In the genomic region with DNA sequence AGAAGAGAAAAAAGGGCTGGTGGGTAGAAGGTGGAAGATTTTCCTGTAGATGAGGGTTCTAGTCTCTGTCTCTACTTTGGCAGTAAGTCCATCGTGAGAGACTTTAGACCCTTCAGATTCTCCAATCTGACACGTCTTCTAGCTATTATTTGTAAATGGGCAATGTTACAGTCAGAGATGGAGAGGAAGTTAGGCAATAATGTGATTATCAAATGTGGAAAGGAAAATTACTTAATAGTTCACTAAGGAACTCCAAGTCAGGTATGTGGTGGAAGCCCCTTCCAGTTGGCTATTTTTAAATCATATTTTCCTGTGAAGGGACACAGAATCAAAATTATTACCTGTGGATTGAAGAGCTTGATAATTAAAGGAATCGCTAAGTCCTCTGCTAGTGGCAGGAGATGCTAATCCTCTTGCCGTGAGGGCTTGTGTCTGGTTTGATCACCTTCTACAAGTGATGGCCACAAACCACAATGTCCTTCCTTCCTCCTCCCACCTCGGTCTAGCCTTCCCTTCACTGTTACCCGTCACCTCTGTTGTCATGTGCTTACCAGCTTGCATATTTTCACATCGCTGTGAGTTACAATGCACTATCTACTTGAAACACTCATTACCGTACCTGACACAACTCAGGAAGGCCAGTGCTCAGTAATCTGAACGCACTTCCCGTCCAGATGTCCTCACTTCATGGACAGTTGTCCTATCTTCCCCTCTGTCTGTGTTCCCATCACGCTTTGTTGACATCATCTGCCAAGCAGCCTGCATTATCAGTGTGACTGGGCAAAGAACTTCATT, we compare ENCODE assay signal across 21 mouse cellular contexts. TPM values are rescaled to one million over a fixed set of nuclear protein-coding genes. Genes with fewer than 3 reads are reported as not detected.
DNase-seq lines count a peak whose midpoint lies in the region; ATAC-seq and TF ChIP-seq lines count a peak whose summit lies in the region.
"Had no signal": no experiment of that assay in that cellular context is flagged by ENCODE, and none has a peak within 500 bp of the region (broad histone marks: within the 10 kb centered on the region; RNA-seq: fewer than 3 reads in every experiment).

No protein-coding gene starts in this region.

- H3K4me2 ChIP-seq in liver, embryonic 14.5 days (ENCODE audit: low read depth): no peak overlapping the region
- H3K4me2 ChIP-seq: forebrain, embryonic 13.5 days; hindbrain, embryonic 14.5 days; limb, embryonic 13.5 days; midbrain, embryonic 12.5 days had no signal

- no peaks in the 10 kb centered on the region for H3K27me3 ChIP-seq in liver, embryonic 14.5 days (ENCODE audit: control insufficient read depth, insufficient read depth, low read length)
- H3K27me3 ChIP-seq: forebrain, embryonic 13.5 days; limb, embryonic 13.5 days; midbrain, embryonic 12.5 days had no signal

- H3K9ac ChIP-seq in liver, embryonic 14.5 days (replicated peaks): no peak overlapping the region
- H3K9ac ChIP-seq: forebrain, embryonic 13.5 days; hindbrain, embryonic 14.5 days; limb, embryonic 13.5 days; midbrain, embryonic 12.5 days had no signal

- no peaks in the 10 kb centered on the region for H3K9me3 ChIP-seq in liver, embryonic 14.5 days (ENCODE audit: control insufficient read depth, low read length)
- H3K9me3 ChIP-seq: forebrain, embryonic 13.5 days; limb, embryonic 13.5 days; midbrain, embryonic 12.5 days had no signal

- peak; percentile 67 for ATAC-seq in CD4-positive, CD25-positive, alpha-beta regulatory T cell, adult 4 months
- peak; percentile 66 for ATAC-seq in liver, embryonic 14.5 days (ENCODE audit: insufficient read depth)
- ATAC-seq: forebrain, embryonic 13.5 days had no signal

- peak overlapping the region; percentile 50; the same call in 1 of the 2 replicates for H3K27ac ChIP-seq in bone marrow, adult 2 months (ENCODE audit: control insufficient read depth, insufficient read depth, low read depth, low read length, poor library complexity)
- H3K27ac ChIP-seq in liver, embryonic 14.5 days: no peak overlapping the region
- no peak overlapping the region for H3K27ac ChIP-seq in layer of hippocampus, adult 2 months
- H3K27ac ChIP-seq: forebrain, embryonic 13.5 days; heart, adult 2 months; hindbrain, embryonic 14.5 days; left cerebral cortex, adult 2 months; limb, embryonic 13.5 days; midbrain, embryonic 12.5 days had no signal

- no peak for TF ChIP-seq POLR2A in bone marrow, adult 2 months (IDR thresholded peaks at IDR 0.05; ENCODE audit: borderline replicate concordance, control insufficient read depth, low read depth, low read length)

- TF ChIP-seq CTCF in bone marrow, adult 2 months (IDR thresholded peaks at IDR 0.05; ENCODE audit: control insufficient read depth, insufficient read depth, low read length): no peak
- no peak for TF ChIP-seq CTCF in liver, embryonic 14.5 days (IDR thresholded peaks at IDR 0.05; ENCODE audit: low read depth)
- no peak for TF ChIP-seq CTCF in layer of hippocampus, adult 2 months (conservative IDR thresholded peaks at IDR 0.05)

- H3K36me3 ChIP-seq in liver, embryonic 14.5 days (replicated peaks; ENCODE audit: control insufficient read depth, insufficient read depth, low read depth): no peaks in the 10 kb centered on the region
- H3K36me3 ChIP-seq: limb, embryonic 13.5 days; midbrain, embryonic 12.5 days had no signal

- TF ChIP-seq EP300 in liver, embryonic 14.5 days (IDR thresholded peaks at IDR 0.05; ENCODE audit: low read depth): peak; percentile 63

- DNase-seq in liver, embryonic 14.5 days (ENCODE audit: low read depth in 3 of 3, low spot score in 3 of 3): peak in 1 of 3 experiments; percentile 40
- DNase-seq in naive thymus-derived CD4-positive, alpha-beta T cell, adult 2 months (ENCODE audit: low read depth): peak; percentile 26
- DNase-seq in ovary, postnatal 10 days (ENCODE audit: low spot score): no peak
- DNase-seq in ovary, adult 18-20 months (ENCODE audit: low spot score): no peak
- DNase-seq in layer of hippocampus, adult 2 months (ENCODE audit: low spot score in 2 of 2): no peak
- DNase-seq: adrenal gland, adult 8-10 months; cerebellum, adult 2 months; heart, adult 2 months; kidney, adult 2 months; lung, postnatal 14 days; right cerebral cortex, postnatal 25 days had no signal

- H3K4me1 ChIP-seq in bone marrow, adult 2 months (ENCODE audit: control insufficient read depth, insufficient read depth, low read length): peaks cover 1% of the 10 kb centered on the region; the same call in 1 of the 2 replicates
- peaks cover 0 to 10% of the 10 kb centered on the region in 2 experiments; a peak in 2 of 4 replicates for H3K4me1 ChIP-seq in liver, embryonic 14.5 days (replicated peaks; ENCODE audit: control insufficient read depth in 2 of 2, insufficient read depth in 2 of 2, low read length in 1 of 2)
- H3K4me1 ChIP-seq: forebrain, embryonic 13.5 days; limb, embryonic 13.5 days; midbrain, embryonic 12.5 days had no signal

- WGBS in bone marrow, adult 2 months: 9% methylated on average over 11 of the region's 11 CpGs
- 10% methylated on average over 11 of the region's 11 CpGs for WGBS in liver, embryonic 14.5 days (ENCODE audit: insufficient replicate concordance)

- no peak overlapping the region for H3K4me3 ChIP-seq in bone marrow, adult 2 months (replicated peaks; ENCODE audit: control insufficient read depth, low read depth, low read length)
- no peak overlapping the region for H3K4me3 ChIP-seq in liver, embryonic 14.5 days (ENCODE audit: insufficient read depth in 1 of 2, low read depth in 2 of 2, low read length in 2 of 2)
- no peak overlapping the region for H3K4me3 ChIP-seq in layer of hippocampus, adult 2 months
- H3K4me3 ChIP-seq: forebrain, embryonic 13.5 days; heart, adult 2 months; left cerebral cortex, adult 2 months; limb, embryonic 13.5 days; midbrain, embryonic 12.5 days had no signal

RNA-seq across cellular contexts. Expression of a gene that starts 1.7 kb away (rescaled TPM):
- polyA plus RNA-seq in CD4-positive, CD25-positive, alpha-beta regulatory T cell, adult 4 months (2017; shearing (Covaris generic)): under 1 TPM; 0.16 to 0.23 TPM
- not detected in 2 replicates for polyA plus RNA-seq in bone marrow, adult 2 months (2011; ENCODE audit: insufficient read depth, insufficient read length, low replicate concordance, missing spikeins)
- 0.03 and 0.08 TPM in 2 replicates for polyA plus RNA-seq in liver, embryonic 14.5 days (2012; rRNA removed)
- 0.06 and 0.15 TPM in 2 replicates for polyA plus RNA-seq in liver, embryonic 14.5 days (2014; fragmentation: Nextera tagmentation; extraction: Ambion mirVana)
- not detected for total RNA-seq in layer of hippocampus, adult 2 months (2021)
- total RNA-seq: gastrocnemius, adult 18-20 months; heart, adult 2 months; left cerebral cortex, adult 2 months had no signal
- polyA plus RNA-seq: forebrain, embryonic 13.5 days; heart, postnatal 0 days; hindbrain, embryonic 14.5 days; kidney, adult 2 months; limb, embryonic 13.5 days; midbrain, embryonic 12.5 days; testis, adult 2 months had no signal

RNA-seq across cellular contexts. Expression of a gene that starts 21.5 kb away (rescaled TPM):
- 10 to 100 TPM; 16.4 to 19.2 TPM for polyA plus RNA-seq in CD4-positive, CD25-positive, alpha-beta regulatory T cell, adult 4 months (2017; shearing (Covaris generic))
- polyA plus RNA-seq in bone marrow, adult 2 months (2011; ENCODE audit: insufficient read depth, insufficient read length, low replicate concordance, missing spikeins): 4.9 and 15.5 TPM in 2 replicates
- polyA plus RNA-seq in liver, embryonic 14.5 days (2012; rRNA removed): 6.7 and 9.7 TPM in 2 replicates
- 17.6 and 20.2 TPM in 2 replicates for polyA plus RNA-seq in liver, embryonic 14.5 days (2014; fragmentation: Nextera tagmentation; extraction: Ambion mirVana)
- 10 to 100 TPM; 10.1 to 10.2 TPM for total RNA-seq in layer of hippocampus, adult 2 months (2021)

RNA-seq across cellular contexts. Expression of a gene that starts 50.9 kb away (rescaled TPM):
- 10 to 100 TPM; 29.5 to 34.3 TPM for polyA plus RNA-seq in CD4-positive, CD25-positive, alpha-beta regulatory T cell, adult 4 months (2017; shearing (Covaris generic))
- 26.6 and 36.3 TPM in 2 replicates for polyA plus RNA-seq in bone marrow, adult 2 months (2011; ENCODE audit: insufficient read depth, insufficient read length, low replicate concordance, missing spikeins)
- polyA plus RNA-seq in liver, embryonic 14.5 days (2012; rRNA removed): 17.3 and 21.9 TPM in 2 replicates
- polyA plus RNA-seq in liver, embryonic 14.5 days (2014; fragmentation: Nextera tagmentation; extraction: Ambion mirVana): 12.6 and 16.0 TPM in 2 replicates
- 100 to 1,000 TPM; 101 to 102 TPM for total RNA-seq in layer of hippocampus, adult 2 months (2021)
